Mouse (Mus musculus) limb, embryonic 14.5 days (tissue): ENCODE measurements around the gene Armh2. TPM values are rescaled to one million over a fixed set of nuclear protein-coding genes. Genes with fewer than 3 reads are reported as not detected.
"Not testable (repeated sequence)": the region's sequence is repeated elsewhere in the genome, so short reads cannot be mapped to it uniquely, and the experiment has no call there.

Experiments used
- ATAC-seq: fragments of 200-750 bp; cut with Nextera tagmentation; 2 replicates; pipeline ENCODE4 v1.8.0; 2017; ENCODE audit warnings: low read depth, moderate number of reproducible peaks, moderate TSS enrichment; ENCODE audit not compliant: low FRiP score
- DNase-seq: peaks from one replicate; pipeline ENCODE4 v3.0.0-alpha.2; 2015; ENCODE audit warnings: low spot score
- H3K27ac ChIP-seq: fragments of 300-500 bp; sonication (generic); replicated peaks from 2 replicates; pipeline ENCODE4 v1.5.1; 2014; ENCODE audit warnings: low read depth, mild to moderate bottlenecking, low read length, moderate library complexity, mixed read lengths
- H3K27me3 ChIP-seq: fragments of 300-500 bp; sonication (generic); 2 replicates; pipeline ENCODE4 v1.6.1; 2014; ENCODE audit warnings: low read length, mixed read lengths; ENCODE audit not compliant: control insufficient read depth, insufficient read depth
- H3K36me3 ChIP-seq: fragments of 300-500 bp; sonication (generic); 2 replicates; pipeline ENCODE4 v1.6.1; 2014; ENCODE audit warnings: mild to moderate bottlenecking, low read length, moderate library complexity, mixed read lengths; ENCODE audit not compliant: control insufficient read depth, insufficient read depth
- H3K4me1 ChIP-seq: fragments of 300-500 bp; sonication (generic); 2 replicates; pipeline ENCODE4 v1.6.1; 2014; ENCODE audit warnings: antibody characterized with exemption, low read length, mixed read lengths; ENCODE audit not compliant: control insufficient read depth, insufficient read depth
- H3K4me2 ChIP-seq: fragments of 300-500 bp; sonication (generic); replicated peaks from 2 replicates; pipeline ENCODE4 v1.6.1; 2014; ENCODE audit warnings: low read depth, mild to moderate bottlenecking, low read length, moderate library complexity; ENCODE audit not compliant: severe bottlenecking
- H3K4me3 ChIP-seq: fragments of 300-500 bp; sonication (generic); replicated peaks from 2 replicates; pipeline ENCODE4 v1.5.1; 2014; ENCODE audit warnings: low read length
- H3K9ac ChIP-seq: fragments of 300-500 bp; sonication (generic); 2 replicates; pipeline ENCODE4 v1.6.1; 2014; ENCODE audit warnings: mild to moderate bottlenecking, low read depth, low read length, moderate library complexity; ENCODE audit not compliant: severe bottlenecking
- H3K9me3 ChIP-seq: fragments of 300-500 bp; sonication (generic); 2 replicates; pipeline ENCODE4 v1.6.1; 2016; ENCODE audit warnings: low read length; ENCODE audit not compliant: control insufficient read depth
- POLR2A ChIP-seq: fragments of 200-500 bp; IDR thresholded peaks from 2 replicates; pipeline ENCODE4 v1.8.0; 2012; ENCODE audit warnings: inconsistent platforms, mild to moderate bottlenecking, moderate library complexity, borderline replicate concordance; ENCODE audit not compliant: insufficient read depth, insufficient read length; ENCODE audit errors: extremely low read depth
- WGBS: fragments of 180-500 bp; shearing (Covaris S2); extraction: QIAGEN DNeasy Blood & Tissue Kit; methylation state at CpG from one replicate; pipeline ENCODE4 v1.1.7; 2014; 5-methylcytosine and 5-hydroxymethylcytosine counted together
- polyA plus RNA-seq, 2 experiments: library from polyadenylated mRNA; depleted of rRNA in 1 of 2; stranded (reverse) in 1 of 2; unstranded in 1 of 2; fragments of >200 nt; fragmentation: Nextera tagmentation in 1 of 2; extraction: Ambion mirVana in 1 of 2; gene quantifications; 2 replicates each; pipeline versions ENCODE4 v1.2.1 to v1.2.3; 2012 to 2014

Gene Armh2
- polyA plus RNA-seq, 2 experiments, result not detected

DNA sequence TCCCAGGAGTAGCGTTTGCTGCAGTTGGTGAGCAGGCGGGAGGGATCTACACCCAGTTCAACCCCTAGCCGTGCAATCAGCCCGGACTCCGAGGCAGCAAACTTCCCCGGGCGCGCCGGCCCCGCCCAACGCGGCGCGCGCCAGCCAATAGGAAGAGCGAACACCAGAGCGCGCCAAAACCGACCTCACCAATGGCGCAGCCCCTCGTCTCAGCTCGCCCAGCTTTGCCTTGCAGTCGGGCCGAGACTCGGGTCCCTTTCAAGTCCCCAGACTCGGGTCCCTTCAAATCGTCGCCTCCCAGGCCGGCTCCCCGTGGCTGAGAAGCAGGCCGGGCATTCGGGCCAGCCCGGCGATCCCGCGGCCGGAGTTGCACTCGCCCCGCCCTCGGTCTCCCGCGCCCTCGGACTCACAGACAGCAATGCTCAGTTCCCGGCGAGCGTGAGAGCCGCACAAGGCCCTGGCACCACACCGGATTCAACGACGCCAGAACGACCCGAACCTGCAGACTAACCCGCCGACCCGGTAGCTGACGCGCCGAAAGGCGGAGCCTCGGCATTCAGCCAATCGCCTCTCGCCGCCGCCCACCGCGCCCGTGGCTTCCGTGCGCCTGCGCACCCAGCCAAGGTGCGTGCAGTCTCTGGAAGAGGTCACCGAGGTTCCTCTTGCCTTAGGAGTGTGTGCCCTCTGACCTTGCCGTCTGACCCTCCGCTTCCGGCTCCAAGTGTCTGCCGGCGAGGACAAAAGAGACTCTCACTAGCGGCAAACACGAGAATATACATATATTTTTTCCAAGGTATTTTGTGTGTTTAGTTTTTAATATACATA lies 20.6 kb downstream of the Armh2 start, which contains the start of gene Gmnn:
Gene Gmnn (minus strand): TSS at position 521 of the 825 bp plus-strand sequence.
- Histone ChIP-seq H3K4me2 (peak within 1 kb of the TSS; percentile 72), H3K9ac (peak within 1 kb of the TSS; percentile 83), H3K4me1 (peaks cover 9% of the 10 kb centered on the region), H3K36me3 (peaks cover 15% of the 10 kb centered on the region), H3K4me3 (peak within 1 kb of the TSS; percentile 99), H3K27ac (peak within 1 kb of the TSS; percentile 92), H3K9me3 (no peaks in the 10 kb centered on the region), H3K27me3 (no peaks in the 10 kb centered on the region)
- peak; percentile 93 for DNase-seq
- under 1% methylated on average over 62 of the region's 79 CpGs for WGBS
- 0 out of 2 replicates have a peak, but pooled peaks have one; percentile 40 for TF ChIP-seq POLR2A
- ATAC-seq, result peak; percentile 99

DNA sequence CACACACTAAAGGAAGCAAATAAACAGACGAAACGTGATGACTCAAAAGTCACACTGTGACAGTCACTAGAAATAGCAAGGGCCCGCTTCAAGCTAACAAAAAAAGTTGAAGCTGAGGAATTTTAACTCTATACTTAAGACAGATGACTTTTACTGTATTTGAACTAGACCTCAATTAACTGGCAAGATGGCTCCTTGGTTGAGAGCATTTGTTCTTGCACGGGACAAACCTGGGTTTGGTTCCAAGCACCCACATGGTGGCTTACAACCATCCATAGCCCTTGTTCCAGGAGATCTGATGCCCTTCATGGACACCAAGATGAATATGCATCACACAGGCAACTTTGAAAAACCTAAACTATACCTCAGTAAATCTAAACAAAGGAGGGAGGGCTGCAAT lies 21.2 kb downstream of the Armh2 start:
- Histone ChIP-seq H3K27ac (no peak overlapping the region), H3K4me3 (peak overlapping the region; percentile 99), H3K36me3 (peaks cover 15% of the 10 kb centered on the region), H3K9ac (peak overlapping the region; percentile 83; the same call in 1 of the 2 replicates), H3K4me1 (peaks cover 9% of the 10 kb centered on the region), H3K9me3 (no peaks in the 10 kb centered on the region), H3K4me2 (peak overlapping the region; percentile 72), H3K27me3 (no peaks in the 10 kb centered on the region)
- ATAC-seq, result no peak
- no peak for DNase-seq
- no peak for TF ChIP-seq POLR2A
- WGBS, result 39% methylated on average over 4 of the region's 4 CpGs

DNA sequence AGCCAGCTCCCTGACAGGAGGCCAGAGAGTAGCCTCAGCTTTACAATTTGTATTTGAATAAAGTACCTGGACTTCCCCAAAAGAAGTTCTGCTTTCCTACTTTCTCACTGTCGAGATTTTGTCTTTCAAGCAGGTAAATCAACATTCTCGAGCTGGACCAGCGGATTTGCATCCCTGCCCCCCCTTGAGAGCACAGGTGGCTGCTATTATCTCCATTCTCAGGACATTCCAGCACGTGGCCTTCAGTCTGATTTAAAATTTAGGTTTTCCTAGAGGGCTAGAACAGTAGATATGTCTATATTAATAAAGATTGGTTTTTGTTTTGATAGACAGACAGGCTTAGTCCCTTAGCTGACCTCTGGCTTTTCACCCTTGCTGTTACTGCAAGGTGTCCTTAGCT lies 26.8 kb downstream of the Armh2 start:
- not testable (repeated sequence) for H3K4me2 ChIP-seq, H3K36me3 ChIP-seq, H3K27ac ChIP-seq, DNase-seq, H3K9me3 ChIP-seq, H3K4me1 ChIP-seq, H3K4me3 ChIP-seq, H3K27me3 ChIP-seq, H3K9ac ChIP-seq, ATAC-seq
- 68% methylated on average over 4 of the region's 4 CpGs for whole genome bisulfite sequencing

DNA sequence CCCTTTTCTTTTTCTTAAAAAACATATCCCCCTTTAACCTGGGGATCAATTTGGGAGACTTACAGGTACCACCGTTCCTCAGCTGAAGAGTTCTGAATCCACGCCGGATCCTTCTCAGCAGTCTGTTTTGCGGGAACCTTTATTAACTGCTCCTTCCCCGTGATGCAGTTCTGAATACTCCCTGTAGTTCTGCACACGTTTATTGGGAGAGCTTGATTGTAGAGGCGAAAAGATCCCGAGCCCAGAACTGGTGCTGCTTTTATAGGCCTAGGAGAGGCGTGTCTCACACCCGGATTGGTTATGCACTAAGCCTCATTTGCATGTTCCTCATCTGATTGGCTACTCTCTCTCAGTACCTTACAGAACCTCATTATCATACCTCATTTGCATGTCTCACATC lies 30.4 kb downstream of the Armh2 start:
- not testable (repeated sequence) for H3K27me3 ChIP-seq, H3K4me3 ChIP-seq, DNase-seq, H3K9ac ChIP-seq, H3K4me2 ChIP-seq, H3K36me3 ChIP-seq, H3K4me1 ChIP-seq, H3K9me3 ChIP-seq, H3K27ac ChIP-seq, ATAC-seq
- 92% methylated on average over 10 of the region's 10 CpGs for whole genome bisulfite sequencing

DNA sequence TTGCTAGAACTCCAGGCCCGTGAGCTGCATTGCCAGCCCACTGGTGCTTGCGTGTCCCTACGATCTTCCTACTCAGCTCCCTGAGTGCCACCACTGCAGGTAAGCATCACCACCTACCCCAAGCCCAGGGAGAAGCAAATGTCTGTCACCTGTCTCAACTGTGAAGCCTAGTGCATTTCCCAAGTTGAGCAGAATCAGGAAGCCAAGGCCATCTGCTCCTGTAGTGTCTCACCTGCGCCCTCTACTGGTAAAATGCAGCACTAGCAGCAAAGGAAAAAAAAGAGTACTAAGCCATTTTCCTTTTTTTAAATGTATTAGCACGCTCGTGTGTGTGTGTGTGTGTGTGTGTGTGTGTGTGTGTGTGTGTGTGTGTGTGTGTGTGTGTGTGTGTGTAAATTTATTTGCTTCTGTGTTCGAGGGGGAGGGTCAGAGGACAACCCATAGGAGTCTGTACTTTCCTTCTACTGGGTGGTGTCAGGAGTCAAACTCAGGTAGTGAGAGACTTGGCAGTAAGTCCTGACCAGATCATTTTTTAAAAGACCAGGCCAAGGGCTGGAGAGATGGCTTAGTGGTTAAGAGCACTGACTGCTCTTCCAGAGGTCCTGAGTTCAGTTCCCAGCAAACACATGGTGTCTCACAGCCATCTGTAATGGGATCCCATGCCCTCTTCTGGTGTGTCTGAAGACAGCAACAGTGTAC lies 35.3 kb downstream of the Armh2 start:
- 49% methylated on average over 7 of the region's 7 CpGs for WGBS

More for the DNA sequence above, 35.3 kb downstream of the Armh2 start:
- no peak overlapping the region for H3K4me2 ChIP-seq
- H3K27ac ChIP-seq, result no peak overlapping the region
- no peaks in the 10 kb centered on the region for H3K36me3 ChIP-seq
- no peaks in the 10 kb centered on the region for H3K9me3 ChIP-seq
- H3K4me3 ChIP-seq, result no peak overlapping the region
- ATAC-seq (no peak), DNase-seq (peak; percentile 56)
- H3K9ac ChIP-seq, result no peak overlapping the region
- H3K4me1 ChIP-seq, result no peaks in the 10 kb centered on the region
- no peak for TF ChIP-seq POLR2A
- no peaks in the 10 kb centered on the region for H3K27me3 ChIP-seq
